Mouse (Mus musculus): Measurements from ENCODE around the gene Olfr1328. TPM values are rescaled to one million over a fixed set of nuclear protein-coding genes. Genes with fewer than 3 reads are reported as not detected.
"Not testable (repeated sequence)": the region's sequence is repeated elsewhere in the genome, so short reads cannot be mapped to it uniquely, and the experiment has no call there.

Olfr1328 gene
- not detected in 2 replicates for polyA plus RNA-seq (2015; fragmentation: Nextera tagmentation; extraction: Ambion mirVana)

DNA sequence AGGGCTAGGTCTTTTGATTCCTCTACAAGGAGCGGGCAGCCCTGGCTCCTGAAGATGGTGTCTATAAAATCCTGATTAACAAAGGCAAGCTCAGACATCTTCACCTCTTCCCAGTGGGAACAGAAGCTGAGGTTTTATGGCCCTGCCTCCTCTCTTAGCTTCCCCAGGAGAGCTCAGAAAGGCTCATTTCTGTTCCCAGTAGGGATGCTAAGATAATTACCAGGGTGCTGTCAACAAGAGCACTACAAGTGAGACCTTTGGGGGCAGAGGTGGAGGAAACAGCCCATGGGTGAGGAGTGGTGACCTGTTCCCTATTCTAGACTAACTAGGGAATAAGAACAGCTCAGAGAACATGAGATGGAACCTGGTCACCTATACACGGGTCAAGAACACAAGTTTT is at the start of gene Olfr1328:
Gene Olfr1328, minus strand, starts transcription at position 101 of the 400 bp plus-strand sequence.
- no peak for ATAC-seq (ENCODE audit: low FRiP score, low read depth)
- H3K4me3 ChIP-seq: no peak within 1 kb of the TSS
- WGBS: 76% methylated on average over 2 of the region's 2 CpGs

DNA sequence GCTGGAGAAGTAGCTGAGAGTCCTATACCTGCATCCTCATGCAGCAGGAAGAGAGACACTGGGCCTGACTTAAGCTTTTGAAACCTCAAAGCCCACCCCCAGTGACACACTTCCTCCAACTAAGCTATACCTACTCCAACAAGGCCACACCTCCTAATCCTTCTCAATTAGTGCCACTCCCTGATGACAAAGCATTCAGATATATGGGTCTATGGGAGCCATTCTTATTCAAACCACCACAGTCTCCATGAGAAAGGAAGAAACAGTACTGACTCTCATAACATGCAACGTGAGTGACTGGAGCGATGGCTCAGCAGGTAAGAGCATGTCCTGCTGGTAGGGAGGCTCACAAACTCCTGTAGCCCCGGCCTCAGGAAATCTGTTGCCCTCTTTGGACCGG is 46.9 kb upstream of the Olfr1328 start:
- Histone ChIP-seq H3K36me3 (no peaks in the 10 kb centered on the region), H3K27ac (replicated peaks) (no peak overlapping the region)
- 88% methylated on average over 4 of the region's 4 CpGs for WGBS

More for the DNA sequence above, at the start of gene Olfr1328:
- no peak within 1 kb of the TSS for H3K4me2 ChIP-seq
- H3K9me3 ChIP-seq: no peaks in the 10 kb centered on the region
- H3K9ac ChIP-seq: no peak within 1 kb of the TSS
- no peak within 1 kb of the TSS for H3K27ac ChIP-seq (replicated peaks)
- H3K4me1 ChIP-seq (replicated peaks): no peaks in the 10 kb centered on the region
- H3K27me3 ChIP-seq: no peaks in the 10 kb centered on the region
- no peaks in the 10 kb centered on the region for H3K36me3 ChIP-seq

GRCm38 (mm10) chr4:118973281-118973680 is 34.9 kb upstream of the Olfr1328 start:
- no peak overlapping the region for H3K9ac ChIP-seq
- H3K4me3 ChIP-seq: no peak overlapping the region
- no peak for ATAC-seq (ENCODE audit: low FRiP score, low read depth)
- no peaks in the 10 kb centered on the region for H3K27me3 ChIP-seq
- H3K4me2 ChIP-seq: no peak overlapping the region
- H3K36me3 ChIP-seq: no peaks in the 10 kb centered on the region
- 82% methylated on average over 2 of the region's 2 CpGs for WGBS
- no peaks in the 10 kb centered on the region for H3K4me1 ChIP-seq (replicated peaks)
- H3K27ac ChIP-seq (replicated peaks): no peak overlapping the region
- no peaks in the 10 kb centered on the region for H3K9me3 ChIP-seq

More for the DNA sequence above, 46.9 kb upstream of the Olfr1328 start:
- Histone ChIP-seq H3K4me3 (no peak overlapping the region), H3K9ac (no peak overlapping the region), H3K4me1 (replicated peaks) (no peaks in the 10 kb centered on the region), H3K4me2 (no peak overlapping the region), H3K27me3 (no peaks in the 10 kb centered on the region), H3K9me3 (no peaks in the 10 kb centered on the region)
- ATAC-seq (ENCODE audit: low FRiP score, low read depth): no peak

DNA sequence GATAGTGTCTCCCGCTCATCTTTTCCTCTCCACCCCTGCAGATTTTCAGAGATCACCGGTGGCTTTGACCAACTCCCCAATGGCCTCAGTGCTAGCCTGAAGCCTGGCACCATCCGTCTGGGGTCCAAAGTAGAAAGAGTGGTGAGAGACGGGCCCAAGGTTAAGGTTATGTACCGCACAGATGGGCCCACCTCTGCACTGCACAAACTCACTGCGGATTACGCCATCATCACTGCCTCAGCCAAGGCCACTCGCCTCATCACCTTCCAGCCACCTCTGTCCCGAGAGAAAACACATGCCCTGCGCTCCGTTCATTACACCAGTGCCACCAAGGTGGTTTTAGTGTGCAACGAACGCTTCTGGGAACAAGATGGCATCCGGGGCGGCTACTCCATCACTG is 29.3 kb upstream of the Olfr1328 start:
- Histone ChIP-seq H3K36me3 (no peaks in the 10 kb centered on the region), H3K4me1 (replicated peaks) (no peaks in the 10 kb centered on the region), H3K27me3 (no peaks in the 10 kb centered on the region), H3K4me3 (no peak overlapping the region), H3K27ac (replicated peaks) (no peak overlapping the region), H3K4me2 (no peak overlapping the region), H3K9me3 (no peaks in the 10 kb centered on the region), H3K9ac (no peak overlapping the region)
- WGBS: 92% methylated on average over 15 of the region's 15 CpGs
- ATAC-seq (ENCODE audit: low FRiP score, low read depth): no peak

DNA sequence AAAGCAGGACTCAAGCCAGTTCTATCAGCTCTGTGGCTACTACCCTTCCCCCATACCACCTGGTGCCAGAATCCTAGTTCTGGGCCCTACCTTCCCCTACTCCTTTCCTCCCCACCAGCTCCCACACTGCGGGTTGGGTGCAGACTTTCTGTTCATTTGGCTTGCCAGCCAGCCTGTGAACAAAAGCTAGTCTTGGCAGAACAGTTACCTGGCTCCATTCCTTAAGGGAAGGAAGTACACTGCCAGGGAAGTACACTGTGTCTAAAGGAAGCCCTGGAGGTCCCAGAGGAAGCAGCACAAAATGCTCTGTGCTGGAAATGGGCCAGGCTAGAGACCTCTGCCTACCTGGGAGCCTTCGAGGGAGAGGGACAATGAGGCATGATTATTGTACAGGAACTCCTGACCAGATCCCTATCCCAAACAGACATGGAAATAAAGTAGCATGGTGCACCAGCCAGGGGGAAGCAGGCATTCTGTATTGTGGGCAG is 22.8 kb upstream of the Olfr1328 start, which contains the start of gene Lao1:
Gene Lao1, plus strand, starts transcription at position 438 of the 488 bp plus-strand sequence.
- H3K27me3 ChIP-seq: no peaks in the 10 kb centered on the region
- no peaks in the 10 kb centered on the region for H3K4me1 ChIP-seq (replicated peaks)
- no peak within 1 kb of the TSS for H3K4me3 ChIP-seq
- H3K9ac ChIP-seq: no peak within 1 kb of the TSS
- 77% methylated on average over 2 of the region's 2 CpGs for WGBS
- no peaks in the 10 kb centered on the region for H3K36me3 ChIP-seq
- H3K27ac ChIP-seq (replicated peaks): no peak within 1 kb of the TSS
- no peaks in the 10 kb centered on the region for H3K9me3 ChIP-seq
- ATAC-seq (ENCODE audit: low FRiP score, low read depth): 0 out of 2 replicates have a peak, but pooled peaks have one; percentile 23
- no peak within 1 kb of the TSS for H3K4me2 ChIP-seq

GRCm38 (mm10) chr4:118958812-118959211 is 20.4 kb upstream of the Olfr1328 start:
- no peaks in the 10 kb centered on the region for H3K9me3 ChIP-seq
- no peaks in the 10 kb centered on the region for H3K4me1 ChIP-seq (replicated peaks)
- no peak overlapping the region for H3K27ac ChIP-seq (replicated peaks)
- 91% methylated on average over 7 of the region's 7 CpGs for WGBS
- no peak overlapping the region for H3K4me2 ChIP-seq
- no peak overlapping the region for H3K4me3 ChIP-seq
- no peak for ATAC-seq (ENCODE audit: low FRiP score, low read depth)
- no peaks in the 10 kb centered on the region for H3K27me3 ChIP-seq
- no peaks in the 10 kb centered on the region for H3K36me3 ChIP-seq
- H3K9ac ChIP-seq: no peak overlapping the region

DNA sequence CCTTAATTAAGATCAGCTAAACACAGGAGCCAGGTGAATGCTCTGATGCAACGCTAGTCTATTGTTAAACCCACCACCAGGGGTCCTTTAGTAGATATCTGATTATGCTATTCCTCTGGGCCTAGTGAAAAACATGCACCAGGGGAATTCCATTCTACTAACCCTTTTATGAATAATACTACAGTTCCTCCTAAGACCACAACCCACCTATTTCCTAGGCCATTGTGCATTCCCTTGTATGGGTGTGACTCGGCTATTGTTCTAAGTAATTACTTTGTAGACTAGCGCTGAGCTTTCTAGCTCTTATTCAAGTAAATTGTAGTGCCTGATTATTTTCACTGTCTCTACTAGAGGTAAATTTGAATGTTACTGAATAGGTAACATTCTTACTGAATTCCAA is 7.1 kb downstream of the Olfr1328 start:
- H3K4me2 ChIP-seq; H3K9me3 ChIP-seq; ATAC-seq (ENCODE audit: low FRiP score, low read depth); H3K4me1 ChIP-seq (replicated peaks); H3K27me3 ChIP-seq; H3K4me3 ChIP-seq; H3K27ac ChIP-seq (replicated peaks); H3K9ac ChIP-seq; H3K36me3 ChIP-seq: not testable (repeated sequence)
- WGBS: 71% methylated on average over 3 of the region's 3 CpGs

- not testable (repeated sequence) for ATAC-seq (ENCODE audit: low FRiP score, low read depth); H3K27me3 ChIP-seq; H3K9me3 ChIP-seq; H3K36me3 ChIP-seq; H3K9ac ChIP-seq; H3K4me2 ChIP-seq; H3K4me3 ChIP-seq; H3K4me1 ChIP-seq (replicated peaks); H3K27ac ChIP-seq (replicated peaks)
- 68% methylated on average over 2 of the region's 2 CpGs for WGBS
Observed at GRCm38 (mm10) chr4:118917365-118917764, 21.0 kb downstream of the Olfr1328 start, which contains the start of gene Olfr1329. Olfr1329 (minus strand) TSS chr4:118917465.

DNA sequence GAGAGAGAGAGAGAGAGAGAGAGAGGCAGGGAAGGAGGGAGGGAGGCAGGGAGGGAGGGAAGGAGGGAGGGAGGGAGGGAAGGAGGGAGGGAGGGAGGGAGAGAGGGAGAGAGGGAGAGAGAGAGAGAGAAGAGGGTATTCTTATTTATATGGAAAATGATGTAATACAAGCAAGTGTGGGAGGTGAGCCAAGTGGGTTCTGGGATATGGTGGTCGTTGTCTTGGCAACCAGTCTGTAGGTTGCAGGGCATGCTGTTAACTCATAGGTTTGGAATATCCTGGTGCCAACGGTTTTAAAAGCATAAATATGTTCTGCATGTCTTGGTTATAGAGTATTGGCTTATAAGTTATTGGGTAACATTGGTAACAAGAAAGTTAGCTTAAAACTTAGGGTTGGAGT is 36.4 kb downstream of the Olfr1328 start:
- Histone ChIP-seq H3K4me1 (replicated peaks) (no peaks in the 10 kb centered on the region), H3K36me3 (no peaks in the 10 kb centered on the region), H3K4me2 (no peak overlapping the region), H3K27ac (replicated peaks) (no peak overlapping the region), H3K9me3 (no peaks in the 10 kb centered on the region), H3K27me3 (no peaks in the 10 kb centered on the region), H3K4me3 (no peak overlapping the region), H3K9ac (no peak overlapping the region)
- 57% methylated on average over 2 of the region's 2 CpGs for WGBS
- no peak for ATAC-seq (ENCODE audit: low FRiP score, low read depth)

- Histone ChIP-seq H3K4me3 (no peak within 1 kb of the TSS), H3K9ac (no peak within 1 kb of the TSS), H3K4me2 (no peak within 1 kb of the TSS), H3K27me3 (no peaks in the 10 kb centered on the region), H3K27ac (replicated peaks) (no peak within 1 kb of the TSS), H3K4me1 (replicated peaks) (no peaks in the 10 kb centered on the region), H3K9me3 (no peaks in the 10 kb centered on the region), H3K36me3 (no peaks in the 10 kb centered on the region)
- no peak for ATAC-seq (ENCODE audit: low FRiP score, low read depth)
- WGBS: 83% methylated on average over 1 of the region's 1 CpGs
Observed at GRCm38 (mm10) chr4:118888297-118888696, 50.1 kb downstream of the Olfr1328 start, which contains the start of gene Olfr1330. Olfr1330 (plus strand) TSS chr4:118888597.

Other genes with a start within 250 kb of the Olfr1328 start
- 0.05 TPM in 1 of 2 replicates, not detected in the other for gene Olfr1342, start 245.9 kb downstream of the Olfr1328 start, polyA plus RNA-seq (2015; fragmentation: Nextera tagmentation; extraction: Ambion mirVana)
- not detected in 2 replicates for gene Olfr1341, start 235.1 kb downstream of the Olfr1328 start, polyA plus RNA-seq (2015; fragmentation: Nextera tagmentation; extraction: Ambion mirVana)
- not detected in 2 replicates for gene Olfr1340, start 218.5 kb downstream of the Olfr1328 start, polyA plus RNA-seq (2015; fragmentation: Nextera tagmentation; extraction: Ambion mirVana)
- gene Olfr1339, start 206.4 kb downstream of the Olfr1328 start, polyA plus RNA-seq (2015; fragmentation: Nextera tagmentation; extraction: Ambion mirVana): not detected in 2 replicates
- not detected in 2 replicates for gene Olfr1338, start 179.9 kb downstream of the Olfr1328 start, polyA plus RNA-seq (2015; fragmentation: Nextera tagmentation; extraction: Ambion mirVana)
- gene Olfr1337, start 156.0 kb downstream of the Olfr1328 start, polyA plus RNA-seq (2015; fragmentation: Nextera tagmentation; extraction: Ambion mirVana): not detected in 2 replicates
- not detected in 2 replicates for gene Olfr1335, start 128.7 kb downstream of the Olfr1328 start, polyA plus RNA-seq (2015; fragmentation: Nextera tagmentation; extraction: Ambion mirVana)
- gene Olfr1333, start 102.3 kb downstream of the Olfr1328 start, polyA plus RNA-seq (2015; fragmentation: Nextera tagmentation; extraction: Ambion mirVana): not detected in 2 replicates
- gene Olfr1331, start 74.0 kb downstream of the Olfr1328 start, polyA plus RNA-seq (2015; fragmentation: Nextera tagmentation; extraction: Ambion mirVana): not detected in 2 replicates
- not detected in 2 replicates for gene Olfr1330, start 50.0 kb downstream of the Olfr1328 start, polyA plus RNA-seq (2015; fragmentation: Nextera tagmentation; extraction: Ambion mirVana)
- not detected in 2 replicates for gene Olfr1329, start 21.1 kb downstream of the Olfr1328 start, polyA plus RNA-seq (2015; fragmentation: Nextera tagmentation; extraction: Ambion mirVana)
- gene Lao1, start 23.0 kb upstream of the Olfr1328 start, polyA plus RNA-seq (2015; fragmentation: Nextera tagmentation; extraction: Ambion mirVana): not detected in 2 replicates
- gene Slc2a1, start 170.1 kb upstream of the Olfr1328 start, polyA plus RNA-seq (2015; fragmentation: Nextera tagmentation; extraction: Ambion mirVana): 89.6 and 90.3 TPM in 2 replicates
- 4.0 and 5.4 TPM in 2 replicates for gene Zfp691, start 235.6 kb upstream of the Olfr1328 start, polyA plus RNA-seq (2015; fragmentation: Nextera tagmentation; extraction: Ambion mirVana)

Measured in hindbrain, embryonic 15.5 days (tissue).